Mouse (Mus musculus) liver, embryonic 14.5 days (tissue): Measurements from ENCODE around the gene Myh7. TPM values are rescaled to one million over a fixed set of nuclear protein-coding genes. Genes with fewer than 3 reads are reported as not detected.

Experiments used
- ATAC-seq: fragments of 200-750 bp; cut with Nextera tagmentation; 2 replicates; pipeline ENCODE4 v1.8.0; 2017; ENCODE audit warnings: moderate number of reproducible peaks, mild to moderate bottlenecking, moderate library complexity; ENCODE audit not compliant: insufficient read depth
- DNase-seq, 3 experiments: peaks; one replicate each; pipeline ENCODE4 v3.0.0-alpha.2; 2012 to 2013; ENCODE audit warnings: low read depth in 3 of 3, low spot score in 3 of 3
- H3K27ac ChIP-seq: fragments of 300-500 bp; sonication (generic); 2 replicates; pipeline ENCODE4 v1.5.1; 2014; ENCODE audit warnings: moderate library complexity, mild to moderate bottlenecking, control low read depth, inconsistent platforms
- H3K27me3 ChIP-seq: fragments of 300-500 bp; sonication (generic); 2 replicates; pipeline ENCODE4 v1.6.1; 2014; ENCODE audit warnings: mild to moderate bottlenecking, low read length, moderate library complexity; ENCODE audit not compliant: control insufficient read depth, insufficient read depth
- H3K36me3 ChIP-seq: fragments of 300-500 bp; sonication (generic); replicated peaks from 2 replicates; pipeline ENCODE4 v1.6.1; 2014; ENCODE audit warnings: low read depth; ENCODE audit not compliant: control insufficient read depth, insufficient read depth
- H3K4me1 ChIP-seq, 2 experiments: fragments of 200-500 bp in 1 of 2; fragments of 300-500 bp in 1 of 2; sonication (generic) in 1 of 2; replicated peaks; 2 replicates each; pipeline ENCODE4 v1.6.1; 2012 to 2014; ENCODE audit warnings: antibody characterized with exemption in 1 of 2, inconsistent platforms in 1 of 2, low read length in 1 of 2; ENCODE audit not compliant: control insufficient read depth in 2 of 2, insufficient read depth in 2 of 2
- H3K4me2 ChIP-seq: fragments of 300-500 bp; sonication (generic); 2 replicates; pipeline ENCODE4 v1.6.1; 2014; ENCODE audit warnings: low read depth, mild to moderate bottlenecking, control low read depth, moderate library complexity
- H3K4me3 ChIP-seq, 2 experiments: fragments of 200-500 bp in 1 of 2; fragments of 300-500 bp in 1 of 2; sonication (generic) in 1 of 2; 2 replicates each; pipeline ENCODE4 v1.5.1; 2012 to 2014; ENCODE audit warnings: low read depth in 2 of 2, low read length in 2 of 2, mild to moderate bottlenecking in 2 of 2, control low read depth in 1 of 2, inconsistent platforms in 1 of 2, moderate library complexity in 1 of 2; ENCODE audit not compliant: insufficient read depth in 1 of 2
- H3K9ac ChIP-seq: fragments of 300-500 bp; sonication (generic); replicated peaks from 2 replicates; pipeline ENCODE4 v1.6.1; 2014; ENCODE audit warnings: mild to moderate bottlenecking, control low read depth, moderate library complexity
- H3K9me3 ChIP-seq: fragments of 300-500 bp; sonication (generic); 2 replicates; pipeline ENCODE4 v1.6.1; 2016; ENCODE audit warnings: low read length, mixed read lengths; ENCODE audit not compliant: control insufficient read depth
- CTCF ChIP-seq: IDR thresholded peaks from 2 replicates; pipeline ENCODE4 v1.5.1; 2016; ENCODE audit warnings: antibody characterized with exemption, low read depth, control low read depth
- EP300 ChIP-seq: IDR thresholded peaks from 2 replicates; pipeline ENCODE4 v1.6.1; 2016; ENCODE audit warnings: antibody characterized with exemption, low read depth
- WGBS: fragments of 180-500 bp; shearing (Covaris S2); extraction: QIAGEN DNeasy Blood & Tissue Kit; methylation state at CpG from one replicate; pipeline ENCODE4 v1.1.7; 2014; ENCODE audit not compliant: insufficient replicate concordance; 5-methylcytosine and 5-hydroxymethylcytosine counted together
- polyA plus RNA-seq, 2 experiments: library from polyadenylated mRNA; depleted of rRNA in 1 of 2; stranded (reverse) in 1 of 2; unstranded in 1 of 2; fragments of >200 nt; fragmentation: Nextera tagmentation in 1 of 2; extraction: Ambion mirVana in 1 of 2; gene quantifications; 2 replicates each; pipeline versions ENCODE4 v1.2.1 to v1.2.3; 2012 to 2014

Myh7 gene
- polyA plus RNA-seq, 2 experiments = 0.05 to 0.07 TPM

GRCm38 (mm10) chr14:54966320-54966977 is 28.0 kb downstream of the Myh7 start, which contains the start of gene Myh6:
Myh6 (minus strand) TSS chr14:54966927.
- Histone ChIP-seq H3K27ac (no peak within 1 kb of the TSS), H3K9me3 (no peaks in the 10 kb centered on the region), H3K27me3 (no peaks in the 10 kb centered on the region), H3K4me1 (no peaks in the 10 kb centered on the region), H3K4me2 (no peak within 1 kb of the TSS), H3K4me3 (no peak within 1 kb of the TSS), H3K9ac (no peak within 1 kb of the TSS), H3K36me3 (no peaks in the 10 kb centered on the region)
- no peak for ATAC-seq
- 36% methylated on average over 7 of the region's 7 CpGs for WGBS
- no peak for DNase-seq
- no peak for TF ChIP-seq EP300
- no peak for TF ChIP-seq CTCF

- H3K4me1 ChIP-seq = no peaks in the 10 kb centered on the region
- no peak overlapping the region for H3K27ac ChIP-seq
- no peak overlapping the region for H3K9ac ChIP-seq
- DNase-seq (no peak), ATAC-seq (no peak)
- TF ChIP-seq EP300 = no peak
- no peak for TF ChIP-seq CTCF
- H3K36me3 ChIP-seq = no peaks in the 10 kb centered on the region
- H3K27me3 ChIP-seq = no peaks in the 10 kb centered on the region
- H3K9me3 ChIP-seq = no peaks in the 10 kb centered on the region
- no peak overlapping the region for H3K4me3 ChIP-seq
- no peak overlapping the region for H3K4me2 ChIP-seq
- 44% methylated on average over 6 of the region's 6 CpGs for WGBS
These were observed 28.8 kb downstream of the Myh7 start for GRCm38 (mm10) chr14:54965631-54966030.

- TF ChIP-seq CTCF = no peak
- no peak for TF ChIP-seq EP300
- no peaks in the 10 kb centered on the region for H3K9me3 ChIP-seq
- no peaks in the 10 kb centered on the region for H3K27me3 ChIP-seq
- no peak overlapping the region for H3K9ac ChIP-seq
- no peak overlapping the region for H3K4me3 ChIP-seq
- ATAC-seq (no peak), DNase-seq (no peak)
- no peak overlapping the region for H3K27ac ChIP-seq
- WGBS = 64% methylated on average over 15 of the region's 15 CpGs
- no peaks in the 10 kb centered on the region for H3K36me3 ChIP-seq
- H3K4me1 ChIP-seq = no peaks in the 10 kb centered on the region
- H3K4me2 ChIP-seq = no peak overlapping the region
These were observed 29.4 kb downstream of the Myh7 start for GRCm38 (mm10) chr14:54965044-54965443.

- no peaks in the 10 kb centered on the region for H3K27me3 ChIP-seq
- H3K9me3 ChIP-seq = no peaks in the 10 kb centered on the region
- no peak overlapping the region for H3K27ac ChIP-seq
- TF ChIP-seq EP300 = no peak
- H3K9ac ChIP-seq = no peak overlapping the region
- WGBS = 68% methylated on average over 11 of the region's 11 CpGs
- H3K4me1 ChIP-seq = no peaks in the 10 kb centered on the region
- no peaks in the 10 kb centered on the region for H3K36me3 ChIP-seq
- H3K4me2 ChIP-seq = no peak overlapping the region
- DNase-seq (no peak), ATAC-seq (no peak)
- H3K4me3 ChIP-seq = no peak overlapping the region
These were observed 30.7 kb downstream of the Myh7 start for GRCm38 (mm10) chr14:54963727-54964126.

GRCm38 (mm10) chr14:54962714-54963113 is 31.7 kb downstream of the Myh7 start:
- Histone ChIP-seq H3K4me2 (no peak overlapping the region), H3K9ac (no peak overlapping the region), H3K27me3 (no peaks in the 10 kb centered on the region), H3K4me1 (no peaks in the 10 kb centered on the region), H3K4me3 (no peak overlapping the region), H3K36me3 (no peaks in the 10 kb centered on the region), H3K27ac (no peak overlapping the region), H3K9me3 (no peaks in the 10 kb centered on the region)
- no peak for TF ChIP-seq CTCF
- ATAC-seq (no peak), DNase-seq (no peak)
- WGBS = 69% methylated on average over 7 of the region's 7 CpGs
